Mouse (Mus musculus): ENCODE data around the gene Ppp3ca. TPM values are rescaled to one million over a fixed set of nuclear protein-coding genes. Genes with fewer than 3 reads are reported as not detected.

Ppp3ca gene
- polyA plus RNA-seq, 1 experiment from 2014 or later: 98.2 TPM

DNA sequence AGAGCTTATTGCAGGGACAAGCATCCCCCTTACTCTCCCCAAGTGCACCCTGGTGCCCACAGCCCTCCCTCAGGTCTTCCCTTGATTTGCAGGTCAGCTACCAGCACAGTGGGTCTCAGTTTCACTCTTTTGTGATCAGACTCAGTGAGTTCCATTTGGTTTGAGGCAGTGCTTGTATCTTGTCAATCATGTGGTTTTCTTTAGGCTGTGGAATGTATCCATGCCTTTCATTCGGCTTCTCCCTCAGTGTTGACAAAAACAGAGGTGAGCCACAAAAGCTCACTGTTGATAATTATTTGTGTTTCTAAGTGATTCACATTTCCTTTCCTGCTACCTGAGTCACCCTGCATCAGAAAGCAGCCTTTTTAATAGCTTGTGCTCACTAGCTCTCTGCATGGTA, 66.1 kb downstream of the Ppp3ca start:
- Histone ChIP-seq H3K4me3 (no peak overlapping the region), H3K27me3 (no peaks in the 10 kb centered on the region), H3K27ac (replicated peaks) (no peak overlapping the region), H3K4me1 (peaks cover 8% of the 10 kb centered on the region), H3K36me3 (no peaks in the 10 kb centered on the region), H3K9ac (replicated peaks) (no peak overlapping the region), H3K4me2 (replicated peaks) (no peak overlapping the region), H3K9me3 (no peaks in the 10 kb centered on the region)
- 28% methylated on average over 1 of the region's 1 CpGs for WGBS
- ATAC-seq (ENCODE audit: low FRiP score, low read depth): no peak

DNA sequence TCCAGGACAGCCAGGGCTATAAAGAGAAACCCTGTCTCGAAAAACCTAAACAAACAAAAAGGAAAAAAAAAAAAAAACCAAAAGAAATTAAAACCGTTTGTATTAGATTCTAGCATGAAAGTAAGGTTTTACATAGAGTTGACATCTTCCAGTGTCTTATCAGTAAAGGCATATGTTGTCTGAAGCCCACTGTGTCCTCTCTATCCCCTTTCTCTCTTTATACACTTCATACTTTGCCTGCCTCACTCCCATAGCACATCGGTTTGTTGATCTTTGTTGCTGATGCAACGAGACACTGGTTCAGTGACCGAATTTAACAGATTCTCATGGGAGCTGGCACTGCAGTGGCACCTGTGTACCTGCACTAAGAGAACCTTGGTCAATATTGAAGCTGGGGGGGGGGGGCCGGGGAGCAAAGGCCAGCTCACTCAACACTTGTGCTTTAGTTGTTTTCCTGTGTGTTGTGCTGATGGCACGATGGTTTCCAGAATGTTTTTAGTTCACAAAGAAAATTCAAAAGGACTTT, 66.9 kb downstream of the Ppp3ca start:
- Histone ChIP-seq H3K27me3 (no peaks in the 10 kb centered on the region), H3K4me1 (peaks cover 9% of the 10 kb centered on the region), H3K27ac (replicated peaks) (no peak overlapping the region), H3K9ac (replicated peaks) (no peak overlapping the region), H3K4me2 (replicated peaks) (no peak overlapping the region), H3K36me3 (no peaks in the 10 kb centered on the region), H3K9me3 (no peaks in the 10 kb centered on the region), H3K4me3 (no peak overlapping the region)
- WGBS: 85% methylated on average over 7 of the region's 7 CpGs
- no peak for ATAC-seq (ENCODE audit: low FRiP score, low read depth)

DNA sequence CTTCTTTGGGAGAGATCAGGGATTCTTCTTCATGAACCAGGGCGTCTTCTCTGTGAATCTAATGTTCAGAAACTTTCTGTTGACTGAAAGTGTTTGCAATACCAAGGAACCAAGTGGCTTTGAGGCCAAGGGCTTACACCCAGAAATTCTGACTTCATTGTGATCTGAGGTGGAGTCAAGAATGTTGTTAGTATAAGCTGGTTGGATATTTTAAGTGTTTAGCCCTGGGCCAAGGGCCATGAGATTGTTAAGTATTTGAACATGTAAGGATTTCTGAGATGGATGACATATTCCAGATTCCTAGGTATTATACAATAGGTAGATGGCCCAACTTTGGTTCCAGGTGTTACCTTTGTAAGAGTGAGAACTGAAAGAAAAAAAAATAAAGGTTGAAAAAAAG, 68.5 kb downstream of the Ppp3ca start:
- Histone ChIP-seq H3K4me1 (peaks cover 9% of the 10 kb centered on the region), H3K27ac (replicated peaks) (no peak overlapping the region), H3K9me3 (no peaks in the 10 kb centered on the region), H3K36me3 (no peaks in the 10 kb centered on the region), H3K9ac (replicated peaks) (no peak overlapping the region), H3K4me2 (replicated peaks) (no peak overlapping the region), H3K4me3 (no peak overlapping the region), H3K27me3 (no peaks in the 10 kb centered on the region)
- WGBS: 96% methylated on average over 1 of the region's 1 CpGs
- no peak for ATAC-seq (ENCODE audit: low FRiP score, low read depth)

DNA sequence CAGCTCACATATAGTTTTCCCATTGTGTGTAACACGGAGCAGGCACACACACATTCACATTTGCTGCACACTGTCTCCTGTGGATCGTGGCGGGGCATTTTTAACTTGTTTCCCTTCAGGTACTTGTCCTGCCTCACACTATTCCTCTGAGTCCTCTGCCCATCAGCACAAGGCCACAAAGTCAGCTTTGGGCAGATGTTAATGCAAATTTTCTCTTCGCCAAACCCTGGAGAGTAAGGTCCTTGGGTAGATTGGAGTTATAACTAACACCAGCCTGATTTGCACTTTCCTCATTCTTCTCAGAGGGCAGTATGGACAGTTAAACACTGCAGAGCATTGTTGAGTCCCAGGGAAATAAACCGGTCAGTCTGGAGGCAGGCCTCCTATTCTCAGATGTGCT, 69.0 kb downstream of the Ppp3ca start:
- Histone ChIP-seq H3K27me3 (no peaks in the 10 kb centered on the region), H3K4me1 (peaks cover 9% of the 10 kb centered on the region), H3K9me3 (no peaks in the 10 kb centered on the region), H3K9ac (replicated peaks) (no peak overlapping the region), H3K4me2 (replicated peaks) (no peak overlapping the region), H3K4me3 (no peak overlapping the region), H3K36me3 (no peaks in the 10 kb centered on the region), H3K27ac (replicated peaks) (no peak overlapping the region)
- ATAC-seq (ENCODE audit: low FRiP score, low read depth): no peak
- WGBS: 93% methylated on average over 5 of the region's 5 CpGs

DNA sequence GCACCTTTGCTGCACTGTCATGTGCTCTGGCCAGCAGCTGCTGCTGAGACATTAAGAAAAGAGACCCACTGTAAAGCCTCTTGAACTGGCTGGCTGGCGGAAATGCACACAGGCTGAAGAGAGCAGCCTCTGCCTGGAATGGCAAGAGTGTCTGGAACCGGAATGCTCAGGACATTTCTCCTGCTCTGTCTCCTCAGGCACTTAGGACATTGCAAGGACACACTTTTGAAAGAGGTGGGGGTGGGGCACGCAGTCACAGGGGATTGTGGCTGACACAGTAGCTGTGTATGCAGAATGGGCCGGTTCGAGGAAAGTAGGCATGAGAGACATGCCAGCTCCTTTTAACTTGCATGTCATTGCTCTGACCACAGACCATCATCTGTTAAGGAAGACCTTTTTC, 71.7 kb downstream of the Ppp3ca start:
- 76% methylated on average over 5 of the region's 5 CpGs for WGBS
- ATAC-seq (ENCODE audit: low FRiP score, low read depth): 0 out of 2 replicates have a peak, but pooled peaks have one; percentile 19
- Histone ChIP-seq H3K4me2 (replicated peaks) (no peak overlapping the region), H3K9ac (replicated peaks) (no peak overlapping the region), H3K4me3 (no peak overlapping the region), H3K4me1 (peaks cover 9% of the 10 kb centered on the region), H3K9me3 (no peaks in the 10 kb centered on the region), H3K36me3 (no peaks in the 10 kb centered on the region), H3K27me3 (no peaks in the 10 kb centered on the region), H3K27ac (replicated peaks) (no peak overlapping the region)

DNA sequence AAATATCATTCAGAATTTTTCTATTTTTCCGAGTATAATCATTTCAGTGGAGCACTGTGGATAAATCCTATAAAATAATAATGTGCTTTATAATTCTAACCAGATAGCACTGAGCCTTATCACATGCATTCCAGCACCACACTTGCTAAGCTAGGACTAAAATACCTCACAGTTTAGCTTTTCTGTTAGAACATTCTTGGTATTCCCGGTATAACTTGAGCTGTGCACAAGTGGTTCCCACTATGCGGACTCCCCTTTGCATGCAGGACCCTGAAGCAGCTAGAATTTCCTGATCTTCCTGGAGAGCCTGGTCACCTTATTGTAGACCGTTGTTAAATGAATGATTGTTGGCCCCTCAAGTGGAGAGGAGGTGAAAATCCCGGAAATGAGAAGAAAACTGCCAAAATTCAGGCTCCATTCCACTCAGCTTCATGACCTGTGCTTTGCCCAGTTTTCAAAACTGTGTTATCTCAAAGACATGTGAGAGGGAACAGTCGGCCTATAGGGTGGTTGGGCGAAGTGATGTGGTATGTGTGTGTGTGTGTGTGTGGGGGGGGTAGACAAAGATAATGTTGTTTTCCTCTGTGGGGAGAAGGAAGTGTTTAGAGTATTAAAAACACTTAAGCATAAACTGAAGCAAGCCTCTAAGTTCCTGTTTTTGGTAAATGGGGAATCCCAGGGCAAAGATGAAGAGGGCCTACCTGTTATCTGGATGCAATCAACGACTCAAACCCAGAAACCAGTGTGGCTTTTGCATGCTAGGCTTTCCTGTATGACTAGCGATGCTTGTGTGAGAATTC, 72.5 kb downstream of the Ppp3ca start:
- no peaks in the 10 kb centered on the region for H3K27me3 ChIP-seq
- no peak for ATAC-seq (ENCODE audit: low FRiP score, low read depth)
- no peak overlapping the region for H3K4me2 ChIP-seq (replicated peaks)
- no peak overlapping the region for H3K27ac ChIP-seq (replicated peaks)
- no peaks in the 10 kb centered on the region for H3K36me3 ChIP-seq
- H3K9me3 ChIP-seq: no peaks in the 10 kb centered on the region
- H3K4me3 ChIP-seq: no peak overlapping the region
- H3K4me1 ChIP-seq: peaks cover 9% of the 10 kb centered on the region
- no peak overlapping the region for H3K9ac ChIP-seq (replicated peaks)
- 84% methylated on average over 9 of the region's 9 CpGs for WGBS

DNA sequence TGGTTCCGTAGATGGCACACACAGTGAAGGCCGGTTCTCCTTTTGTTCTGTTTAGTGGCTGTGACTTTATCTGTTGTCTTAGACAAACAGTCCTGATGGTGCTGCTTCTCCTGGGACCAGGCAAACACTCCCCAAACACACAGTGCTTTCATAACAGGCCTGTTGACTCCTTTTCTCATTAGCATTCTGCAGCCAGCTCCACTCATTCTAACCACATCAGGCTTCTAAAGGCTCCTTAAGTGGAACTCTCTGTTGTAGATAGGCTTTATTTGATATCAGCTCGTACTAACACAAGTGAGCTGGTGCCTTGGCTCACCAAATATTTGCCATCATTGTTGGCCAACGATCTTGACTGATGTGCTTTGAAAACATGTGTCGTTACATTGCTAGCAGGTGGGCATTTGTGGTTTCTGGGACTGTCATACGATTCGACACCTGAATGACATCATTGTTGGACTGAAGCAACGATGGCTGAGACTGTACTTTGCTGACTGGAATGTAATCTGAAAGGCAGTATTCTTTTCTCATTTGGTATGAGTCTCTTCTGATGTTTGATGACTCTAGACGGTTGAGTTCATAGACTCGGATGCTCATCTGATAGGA, 74.5 kb downstream of the Ppp3ca start:
- no peak overlapping the region for H3K27ac ChIP-seq (replicated peaks)
- H3K4me2 ChIP-seq (replicated peaks): no peak overlapping the region
- peaks cover 13% of the 10 kb centered on the region for H3K4me1 ChIP-seq
- no peak overlapping the region for H3K4me3 ChIP-seq
- H3K9me3 ChIP-seq: no peaks in the 10 kb centered on the region
- H3K27me3 ChIP-seq: no peaks in the 10 kb centered on the region
- no peaks in the 10 kb centered on the region for H3K36me3 ChIP-seq
- H3K9ac ChIP-seq (replicated peaks): no peak overlapping the region
- 74% methylated on average over 10 of the region's 10 CpGs for WGBS
- no peak for ATAC-seq (ENCODE audit: low FRiP score, low read depth)

DNA sequence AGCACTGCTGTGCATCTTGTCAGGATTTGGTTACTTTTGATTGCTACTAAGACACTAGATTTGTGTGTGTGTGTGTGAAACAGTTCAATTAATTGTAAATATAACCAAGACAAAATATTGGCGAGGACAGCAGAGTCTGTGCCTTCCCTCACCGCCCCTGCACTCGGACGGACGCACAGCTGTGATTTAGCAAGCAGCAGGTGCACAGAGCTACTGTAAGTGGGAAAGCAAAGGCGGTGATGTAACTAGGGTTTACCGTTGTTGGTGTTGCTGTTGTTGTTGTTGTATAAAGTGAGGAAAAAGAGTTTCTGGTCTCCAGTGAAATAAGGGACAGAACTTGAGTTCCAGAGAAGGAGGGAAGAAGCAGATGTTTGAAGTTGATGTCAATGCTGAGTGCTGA, 75.5 kb downstream of the Ppp3ca start:
- no peak for ATAC-seq (ENCODE audit: low FRiP score, low read depth)
- WGBS: 84% methylated on average over 7 of the region's 7 CpGs
- no peak overlapping the region for H3K9ac ChIP-seq (replicated peaks)

DNA sequence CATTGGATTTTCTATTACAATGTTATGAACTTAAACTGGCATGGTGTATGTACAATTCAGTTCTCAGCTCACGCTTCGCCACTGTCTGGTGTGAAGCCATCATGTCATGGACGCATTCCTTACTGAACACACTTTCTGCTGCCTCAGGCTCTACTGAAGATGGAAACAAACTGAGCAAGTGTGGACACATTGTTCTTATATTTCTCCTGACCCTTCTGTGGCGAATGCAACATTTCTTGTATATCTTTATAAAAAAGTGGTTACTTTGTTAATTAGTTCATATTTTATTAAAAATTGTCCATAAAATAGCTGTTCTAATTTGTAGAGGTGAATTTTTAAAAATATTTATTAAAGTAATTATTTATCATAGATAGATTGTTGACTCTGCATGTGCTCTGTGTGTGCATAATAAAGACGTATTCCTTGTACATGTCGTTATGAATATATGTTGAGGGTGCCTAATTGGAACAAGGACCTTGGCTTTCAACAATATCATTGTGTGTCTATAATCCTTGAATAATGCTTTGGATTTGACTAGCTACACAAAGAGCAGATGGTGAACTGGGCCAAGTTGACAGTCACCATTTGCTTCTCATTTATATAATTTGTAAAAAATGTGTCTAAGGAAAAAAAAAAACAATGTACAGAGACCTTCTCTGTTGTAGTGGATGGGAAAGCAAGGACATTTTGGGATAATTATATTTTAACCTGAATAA, 79.0 kb downstream of the Ppp3ca start:
- no peaks in the 10 kb centered on the region for H3K36me3 ChIP-seq
- peaks cover 20% of the 10 kb centered on the region for H3K4me1 ChIP-seq
- H3K9ac ChIP-seq (replicated peaks): no peak overlapping the region
- H3K4me3 ChIP-seq: no peak overlapping the region
- H3K4me2 ChIP-seq (replicated peaks): no peak overlapping the region
- H3K27me3 ChIP-seq: no peaks in the 10 kb centered on the region
- ATAC-seq (ENCODE audit: low FRiP score, low read depth): no peak
- no peaks in the 10 kb centered on the region for H3K9me3 ChIP-seq
- H3K27ac ChIP-seq (replicated peaks): no peak overlapping the region
- WGBS: 72% methylated on average over 6 of the region's 6 CpGs

More for the DNA sequence above, 75.5 kb downstream of the Ppp3ca start:
- Histone ChIP-seq H3K4me2 (replicated peaks) (no peak overlapping the region), H3K9me3 (no peaks in the 10 kb centered on the region), H3K36me3 (no peaks in the 10 kb centered on the region), H3K27ac (replicated peaks) (no peak overlapping the region), H3K4me1 (peaks cover 17% of the 10 kb centered on the region), H3K4me3 (no peak overlapping the region), H3K27me3 (no peaks in the 10 kb centered on the region)

DNA sequence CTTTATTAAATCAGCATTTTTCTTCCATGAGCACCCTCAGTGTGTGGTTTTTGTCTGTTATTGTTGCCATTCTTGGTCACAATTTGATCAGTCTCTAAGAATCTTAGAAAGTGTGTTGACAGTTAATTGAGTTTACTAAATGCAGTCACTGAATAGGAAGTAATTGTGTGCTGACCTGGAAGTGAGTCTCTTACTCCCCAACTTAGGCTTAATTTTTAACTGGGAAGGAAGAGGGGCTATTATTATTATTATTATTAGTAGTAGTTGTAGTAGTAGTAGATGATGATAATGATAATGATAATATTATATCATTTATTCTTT, 79.5 kb downstream of the Ppp3ca start:
- no peaks in the 10 kb centered on the region for H3K27me3 ChIP-seq
- H3K9me3 ChIP-seq: no peaks in the 10 kb centered on the region
- H3K4me2 ChIP-seq (replicated peaks): no peak overlapping the region
- H3K9ac ChIP-seq (replicated peaks): no peak overlapping the region
- H3K27ac ChIP-seq (replicated peaks): no peak overlapping the region
- no peak for ATAC-seq (ENCODE audit: low FRiP score, low read depth)
- H3K36me3 ChIP-seq: no peaks in the 10 kb centered on the region
- H3K4me3 ChIP-seq: no peak overlapping the region
- H3K4me1 ChIP-seq: peaks cover 20% of the 10 kb centered on the region

DNA sequence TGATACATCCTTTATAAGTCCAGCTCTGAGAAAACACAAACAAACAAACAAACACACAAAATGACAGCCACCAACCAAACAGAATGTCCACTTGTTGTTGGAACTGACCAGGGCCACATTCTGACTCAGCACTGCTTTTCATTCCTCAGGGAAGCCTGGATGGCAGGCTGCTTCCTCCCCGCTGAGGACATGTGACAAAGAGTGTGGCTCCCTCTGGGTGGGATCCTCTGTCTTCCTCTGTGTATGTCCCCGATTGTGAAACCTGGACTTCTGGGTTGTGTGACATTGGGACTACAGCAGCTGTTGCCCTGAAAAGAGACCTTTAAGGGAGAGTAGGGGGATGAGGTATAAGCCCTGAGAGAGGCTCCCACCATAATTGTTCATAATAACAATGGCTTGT, 80.0 kb downstream of the Ppp3ca start:
- H3K27me3 ChIP-seq: no peaks in the 10 kb centered on the region
- peaks cover 20% of the 10 kb centered on the region for H3K4me1 ChIP-seq
- no peak overlapping the region for H3K9ac ChIP-seq (replicated peaks)
- H3K9me3 ChIP-seq: no peaks in the 10 kb centered on the region
- H3K27ac ChIP-seq (replicated peaks): no peak overlapping the region
- no peaks in the 10 kb centered on the region for H3K36me3 ChIP-seq
- H3K4me3 ChIP-seq: no peak overlapping the region
- no peak overlapping the region for H3K4me2 ChIP-seq (replicated peaks)
- no peak for ATAC-seq (ENCODE audit: low FRiP score, low read depth)
- WGBS: 32% methylated on average over 2 of the region's 2 CpGs

DNA sequence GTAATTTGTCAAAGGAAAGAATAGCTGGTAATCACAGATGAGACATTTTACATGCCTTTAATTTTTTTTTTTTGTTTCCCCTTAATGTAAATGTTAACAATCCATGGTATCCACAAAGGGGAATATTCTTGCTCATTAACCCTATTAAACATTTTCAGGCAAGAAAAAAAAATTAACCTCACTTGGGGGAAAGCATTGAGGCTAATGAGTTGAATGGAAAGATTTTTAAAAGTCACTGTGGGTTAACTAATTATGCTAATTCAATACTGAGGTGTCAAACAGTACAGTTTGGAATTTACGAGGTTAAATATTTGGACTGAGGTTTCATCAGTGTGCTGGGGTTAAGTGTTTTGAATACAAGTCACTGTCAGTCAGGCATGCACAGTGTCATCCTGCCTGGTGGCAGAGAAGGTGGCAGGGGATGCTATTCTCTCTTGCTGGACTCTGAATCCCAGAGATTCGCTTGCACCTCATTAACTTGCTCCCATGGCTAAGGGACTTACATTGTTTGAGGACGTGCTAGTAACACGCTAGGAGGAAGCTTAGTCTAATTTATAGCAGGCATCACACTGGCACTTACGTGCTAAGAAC, 82.3 kb downstream of the Ppp3ca start:
- H3K27me3 ChIP-seq: no peaks in the 10 kb centered on the region
- 42% methylated on average over 5 of the region's 5 CpGs for WGBS
- H3K4me2 ChIP-seq (replicated peaks): no peak overlapping the region
- H3K9ac ChIP-seq (replicated peaks): no peak overlapping the region
- no peak overlapping the region for H3K4me3 ChIP-seq
- H3K9me3 ChIP-seq: no peaks in the 10 kb centered on the region
- no peak overlapping the region for H3K27ac ChIP-seq (replicated peaks)
- ATAC-seq (ENCODE audit: low FRiP score, low read depth): no peak
- H3K4me1 ChIP-seq: peaks cover 14% of the 10 kb centered on the region
- no peaks in the 10 kb centered on the region for H3K36me3 ChIP-seq

Measured in midbrain, embryonic 12.5 days (tissue).